Mouse (Mus musculus) kidney, postnatal 25 days (tissue): ENCODE results near the gene Gpr146.

Source experiments
- DNase-seq, 2 experiments: peaks; one replicate each; pipeline ENCODE4 v3.0.0; 2021; ENCODE audit warnings: mixed read lengths in 2 of 2

Gene Gpr146

DNA sequence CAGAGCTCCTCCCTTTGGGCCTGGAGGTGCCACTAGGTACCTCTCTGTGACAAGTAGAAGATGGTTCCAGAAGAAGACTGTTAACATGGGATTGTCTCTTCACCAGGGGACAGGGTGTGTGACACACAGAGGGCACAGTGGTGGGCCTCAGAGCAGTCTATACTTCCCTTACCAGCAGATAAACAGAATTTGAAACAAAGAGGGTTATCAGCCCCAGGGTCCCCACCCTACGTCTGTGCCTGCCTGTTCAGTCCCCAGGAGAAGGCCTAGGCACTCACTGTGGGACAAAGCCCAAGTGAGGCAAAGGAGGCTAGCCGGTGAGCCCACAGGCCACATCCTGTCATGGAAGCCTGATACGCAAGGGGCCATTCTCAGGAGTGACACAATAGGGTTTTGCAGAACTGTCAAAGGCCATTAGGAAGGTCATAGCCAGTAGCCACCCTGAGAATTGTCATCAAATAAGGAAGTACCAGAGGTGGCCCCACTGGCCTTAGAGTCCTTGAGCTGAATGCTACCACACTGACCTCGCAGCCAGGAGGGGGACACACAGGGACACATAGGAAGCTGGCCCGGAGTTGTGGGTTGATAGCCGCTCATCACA, 27.4 kb downstream of the Gpr146 start, which contains the start of gene C130050O18Rik:
Gene C130050O18Rik, plus strand, starts transcription at position 480 of the 601 bp plus-strand sequence.
- no peak for DNase-seq

DNA sequence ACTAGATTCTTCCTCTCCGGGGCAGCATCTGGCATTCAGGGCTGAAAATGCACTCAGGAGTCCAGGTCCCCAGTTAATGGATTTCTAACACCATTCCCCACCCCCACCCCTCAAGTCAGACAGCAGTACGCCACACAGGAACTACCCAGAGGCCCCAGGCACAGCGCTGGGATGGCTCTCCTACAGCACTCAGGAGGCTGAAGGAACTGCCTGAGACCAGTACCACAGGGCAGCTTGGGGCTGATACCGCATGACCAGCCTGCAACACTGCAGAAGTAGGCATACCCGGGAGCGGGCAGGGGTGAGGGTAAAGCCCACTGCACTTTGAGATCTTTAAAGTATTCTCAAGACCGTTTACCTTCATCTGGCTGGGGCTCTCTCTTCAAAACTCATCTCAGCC, 28.0 kb downstream of the Gpr146 start:
- DNase-seq, result peak in 1 of 2 experiments; percentile 76

DNA sequence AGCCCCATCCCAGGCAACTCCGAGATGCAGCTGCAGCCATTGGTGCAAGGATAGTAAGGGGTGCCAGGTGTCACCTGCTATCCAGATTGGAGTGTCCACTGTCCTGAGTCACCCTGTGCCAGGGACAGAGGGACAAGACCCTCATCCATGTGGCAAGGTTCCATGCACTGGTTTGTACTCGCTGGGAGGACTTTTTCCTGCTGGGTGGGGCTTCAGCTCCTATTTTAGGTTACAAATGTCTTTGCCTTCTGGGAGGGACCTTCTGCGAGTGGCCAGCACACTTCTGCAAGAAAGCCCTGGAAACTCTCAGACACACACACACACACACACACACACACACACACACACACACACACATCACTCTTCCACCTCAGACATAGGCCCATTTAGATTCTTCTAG, 28.5 kb downstream of the Gpr146 start:
- peak in 1 of 2 experiments; percentile 52 for DNase-seq

DNA sequence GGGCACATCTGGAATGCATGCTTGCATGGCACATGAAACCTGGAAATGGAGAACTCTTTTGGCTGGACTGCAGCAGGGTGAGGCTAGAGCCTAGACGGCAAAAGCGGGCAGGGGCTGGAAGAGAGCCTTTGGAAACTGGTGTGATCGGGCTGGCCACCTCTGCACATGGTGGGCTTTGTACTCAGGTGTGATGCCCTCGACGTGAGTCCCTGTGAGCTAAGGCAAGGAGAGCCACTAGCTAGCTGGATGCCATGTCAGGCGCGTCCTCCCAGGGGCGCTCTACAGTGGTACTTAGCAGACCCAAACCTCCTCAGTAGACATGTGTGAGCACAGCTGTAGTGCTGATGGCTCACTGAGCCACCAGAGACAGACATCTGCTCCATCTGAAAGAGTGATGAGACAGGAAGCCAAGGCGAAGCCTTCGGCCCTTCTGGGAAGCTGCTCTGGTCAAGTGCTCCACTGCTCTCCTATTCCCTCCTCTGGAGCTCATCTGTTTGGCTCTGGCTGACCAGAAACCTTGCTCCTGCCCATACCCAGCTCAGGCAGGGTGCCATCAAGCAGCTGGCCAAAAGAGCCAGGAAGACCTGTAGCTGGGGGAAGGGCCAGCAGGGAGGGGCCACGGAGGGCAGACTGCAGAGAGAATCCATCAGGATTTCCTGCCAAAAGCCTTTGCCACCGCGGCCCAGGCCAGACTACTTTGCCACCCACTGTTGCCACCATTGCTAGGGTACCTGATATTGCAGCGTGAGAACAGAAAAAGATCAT, 29.8 kb downstream of the Gpr146 start:
- no peak for DNase-seq

DNA sequence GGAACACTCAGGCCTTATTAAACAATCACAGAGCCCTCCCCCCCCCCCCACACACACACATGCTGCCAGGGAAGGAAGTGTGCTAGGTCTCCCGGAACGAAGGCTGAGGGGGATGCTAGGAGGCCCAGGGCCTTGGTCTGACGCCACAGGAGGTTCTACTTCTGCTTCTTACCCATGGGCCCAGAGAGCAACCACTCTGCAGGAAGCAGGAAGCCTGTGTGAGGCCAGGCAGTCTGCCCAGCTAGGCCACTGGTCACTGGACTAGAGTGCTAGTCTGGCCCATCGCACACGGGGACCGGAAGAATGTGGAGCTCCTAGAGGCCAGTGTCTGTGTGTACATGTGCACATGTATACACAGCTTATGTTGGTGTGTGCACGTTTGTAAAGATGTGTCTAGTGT, 31.0 kb downstream of the Gpr146 start:
- peak in 1 of 2 experiments; percentile 64 for DNase-seq

DNA sequence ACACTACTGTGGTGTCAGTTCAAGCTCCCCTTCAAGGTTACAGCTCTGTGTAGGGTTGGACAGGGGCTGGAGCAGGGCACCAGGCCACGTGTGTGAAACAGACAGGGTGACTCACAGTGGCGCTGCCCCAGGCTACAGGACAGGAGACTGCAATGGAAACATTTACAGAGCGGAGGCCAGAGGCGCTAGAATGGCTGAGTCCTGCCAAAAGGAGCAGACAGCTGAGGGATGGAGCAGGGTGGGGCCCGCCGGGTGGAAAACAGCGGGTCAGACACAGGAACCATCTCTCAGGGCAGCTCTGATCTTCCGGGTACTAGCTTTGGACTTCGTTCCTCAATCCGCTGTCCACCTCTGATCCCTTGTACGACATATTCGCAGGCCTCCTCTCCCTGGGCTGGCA, 31.9 kb downstream of the Gpr146 start:
- peak; percentile 55 to 82 for DNase-seq

DNA sequence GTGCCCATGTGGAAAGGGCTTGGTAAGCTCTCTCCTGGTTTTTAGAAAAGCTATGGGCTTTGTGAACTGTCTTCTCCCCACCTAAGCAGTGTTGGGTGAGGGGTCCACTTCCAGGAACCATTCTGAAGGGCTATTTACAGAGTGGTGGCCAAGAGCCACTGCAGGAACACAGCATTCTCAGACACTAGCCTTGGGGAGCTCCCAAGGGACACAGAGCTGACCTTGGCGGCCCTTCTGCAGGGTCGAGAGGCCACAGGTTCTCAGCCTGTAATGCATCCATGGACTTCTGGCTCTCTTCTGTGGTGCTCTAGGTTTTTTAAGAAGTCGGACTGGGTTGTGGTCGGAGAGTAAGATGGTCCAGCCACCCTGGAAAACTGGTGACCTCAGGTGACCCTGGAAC, 32.6 kb downstream of the Gpr146 start:
- no peak for DNase-seq

DNA sequence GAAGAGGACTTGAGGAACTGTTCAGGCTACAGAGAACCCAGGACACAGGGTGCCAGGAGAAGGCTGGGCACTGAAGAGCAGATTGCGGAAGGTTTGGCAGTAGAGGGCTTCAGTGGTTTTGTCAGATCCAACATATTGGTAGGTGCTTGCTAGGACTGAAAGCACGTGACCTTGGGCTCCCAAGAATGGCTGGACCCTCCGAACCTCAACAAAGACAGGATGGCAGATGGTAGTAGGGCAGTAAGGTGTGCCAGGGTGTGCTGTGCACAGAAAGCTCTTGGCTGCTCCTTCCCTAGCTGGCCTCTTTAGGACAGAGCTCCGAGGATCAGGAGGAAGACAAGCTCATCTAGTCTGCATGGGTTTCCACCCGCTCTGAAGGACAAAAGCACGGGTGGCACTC, 33.6 kb downstream of the Gpr146 start:
- DNase-seq, result no peak

DNA sequence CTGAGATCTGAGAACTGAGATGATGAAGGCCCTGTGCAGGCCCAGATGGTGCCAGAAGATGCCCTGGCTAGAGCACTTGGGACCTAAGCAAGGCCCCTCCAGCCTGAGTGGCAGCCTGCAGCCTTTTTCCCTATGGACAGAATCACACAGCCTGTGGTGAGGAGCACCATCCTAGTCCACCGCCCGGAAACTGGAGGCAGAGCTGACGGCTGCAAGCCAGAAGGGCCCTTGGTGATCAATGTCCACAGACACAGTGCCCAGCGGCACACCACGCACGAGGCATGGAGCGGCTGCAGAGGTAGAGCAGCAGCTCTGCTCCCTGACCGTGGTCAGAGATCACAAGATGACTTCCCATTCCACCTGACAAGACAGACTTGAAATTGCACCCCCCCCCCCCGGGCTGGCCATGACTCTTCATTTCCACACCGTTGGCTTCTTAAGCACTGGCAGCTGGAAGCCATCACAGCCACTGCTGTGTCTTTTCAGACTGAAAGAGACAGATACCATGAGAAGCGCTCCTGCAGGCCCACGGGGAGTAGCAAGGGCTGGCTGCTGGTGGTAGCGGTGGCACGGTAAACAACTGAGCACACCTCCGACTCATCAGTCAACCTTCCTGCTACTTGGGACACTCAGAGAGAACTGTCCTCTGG, 34.3 kb downstream of the Gpr146 start:
- DNase-seq, result no peak

DNA sequence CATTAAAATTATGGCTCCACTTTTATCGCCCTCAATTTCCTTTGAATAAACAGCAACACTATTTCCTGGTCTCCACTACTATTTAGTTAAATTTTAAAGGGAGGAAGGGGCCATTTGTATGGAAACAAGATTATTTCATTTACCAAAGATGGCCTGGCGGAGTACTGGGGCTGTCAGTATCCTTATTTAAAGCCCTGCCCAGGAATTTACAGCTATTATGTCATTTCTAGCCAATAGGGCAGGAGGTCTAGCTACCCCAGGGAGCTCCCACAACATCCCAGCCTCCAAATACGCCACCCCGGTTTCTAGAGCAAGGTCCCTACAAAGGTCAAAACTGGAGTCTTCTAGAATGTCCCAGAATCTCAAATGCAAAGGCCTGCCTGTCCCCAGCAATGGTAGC, 36.0 kb downstream of the Gpr146 start:
- no peak for DNase-seq

DNA sequence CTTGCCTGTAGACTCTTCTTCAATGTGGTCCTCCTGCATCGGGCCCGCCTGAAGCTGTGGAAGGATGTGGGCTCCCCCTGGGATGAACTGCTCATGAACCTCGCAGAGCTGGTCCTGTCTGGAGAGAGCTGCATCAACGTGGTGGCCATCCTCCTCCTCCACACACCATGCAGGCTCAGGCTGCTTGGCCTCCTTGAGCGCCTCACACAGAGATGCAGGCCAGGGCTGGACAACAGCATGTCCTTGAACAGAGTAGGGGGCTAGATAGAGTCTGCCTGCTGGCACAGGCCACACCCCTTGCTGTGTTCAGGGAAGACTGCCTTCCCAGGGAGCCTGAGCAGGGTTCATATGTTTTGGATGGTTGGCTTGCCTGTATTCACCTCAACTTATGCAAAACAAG, 37.5 kb downstream of the Gpr146 start:
- peak in 1 of 2 experiments; percentile 30 for DNase-seq

DNA sequence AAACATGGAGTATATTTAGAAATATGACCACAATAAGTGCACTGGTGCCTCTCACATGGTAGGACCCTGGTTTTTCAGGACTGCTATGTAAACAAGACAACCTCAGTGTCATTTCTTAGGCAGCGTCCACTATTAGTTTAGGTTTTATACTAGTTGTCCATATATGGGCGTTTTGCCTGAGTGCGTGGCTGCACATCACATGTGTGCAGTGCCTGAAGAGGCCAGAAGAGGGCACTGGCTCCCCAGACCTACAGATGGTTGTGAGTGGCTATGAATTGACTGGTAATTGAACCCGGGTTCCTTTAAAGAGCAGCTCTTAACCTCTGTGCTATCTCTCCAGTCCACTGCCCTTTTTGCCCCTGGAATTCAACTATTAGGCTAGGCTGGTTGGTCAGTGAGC, 39.4 kb downstream of the Gpr146 start:
- no peak for DNase-seq

DNA sequence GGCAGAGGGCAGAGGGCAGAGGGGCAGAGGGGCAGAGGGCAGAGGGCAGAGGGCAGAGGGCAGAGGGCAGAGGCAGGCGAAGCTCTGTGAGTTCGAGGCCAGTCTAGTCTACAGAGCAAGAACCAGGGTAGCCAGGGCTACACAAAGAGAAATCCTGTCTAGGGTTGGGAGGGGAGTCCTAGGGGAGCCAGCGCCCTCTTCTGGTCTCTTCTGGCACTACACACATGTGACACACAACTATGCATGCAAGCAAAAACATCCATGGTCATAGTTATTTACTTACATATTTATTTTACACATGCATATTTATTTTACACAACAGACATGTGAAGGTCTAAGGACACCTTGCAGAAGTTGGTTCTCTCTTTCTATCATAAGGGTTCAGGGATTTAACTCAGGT, 40.0 kb downstream of the Gpr146 start:
- DNase-seq, result no peak

DNA sequence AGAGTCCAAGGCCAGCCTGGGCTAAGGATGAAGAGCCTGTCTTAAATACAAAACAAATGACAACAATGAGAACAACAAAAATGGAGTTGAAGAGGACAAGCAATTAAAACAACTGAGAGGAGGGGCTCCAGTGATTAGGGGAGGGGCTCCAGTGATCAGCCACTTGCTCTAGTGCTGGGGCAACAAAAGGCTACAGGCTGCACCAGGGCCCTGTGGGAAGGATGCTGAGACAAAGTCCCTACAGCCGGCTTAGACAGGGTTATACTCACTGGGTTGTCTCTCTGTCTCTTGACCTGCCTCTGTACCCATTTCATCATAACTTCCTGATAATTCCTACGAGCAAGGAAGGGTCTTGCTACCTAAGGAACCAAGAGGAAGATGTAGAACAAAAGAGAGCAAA, 40.6 kb downstream of the Gpr146 start:
- DNase-seq, result no peak

DNA sequence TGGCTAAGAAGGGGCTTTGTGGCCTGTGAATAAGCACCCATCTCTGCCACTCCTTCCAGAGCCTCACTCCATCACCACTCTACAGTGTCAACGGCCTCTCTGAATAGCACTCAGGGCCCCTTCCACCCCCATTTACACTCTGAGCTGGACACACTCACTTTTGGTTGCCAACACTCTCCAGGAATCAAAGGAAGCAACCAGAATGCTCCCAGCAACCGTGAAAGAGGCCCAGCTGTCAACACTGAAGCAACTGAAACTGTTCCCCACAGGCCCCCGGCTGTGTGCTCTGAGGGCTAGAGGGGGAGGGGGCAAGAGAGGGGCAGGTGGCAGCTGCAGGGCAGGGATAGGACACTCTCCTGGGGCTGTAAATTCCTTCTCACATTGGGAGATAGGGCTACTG, 41.1 kb downstream of the Gpr146 start:
- DNase-seq, result no peak

DNA sequence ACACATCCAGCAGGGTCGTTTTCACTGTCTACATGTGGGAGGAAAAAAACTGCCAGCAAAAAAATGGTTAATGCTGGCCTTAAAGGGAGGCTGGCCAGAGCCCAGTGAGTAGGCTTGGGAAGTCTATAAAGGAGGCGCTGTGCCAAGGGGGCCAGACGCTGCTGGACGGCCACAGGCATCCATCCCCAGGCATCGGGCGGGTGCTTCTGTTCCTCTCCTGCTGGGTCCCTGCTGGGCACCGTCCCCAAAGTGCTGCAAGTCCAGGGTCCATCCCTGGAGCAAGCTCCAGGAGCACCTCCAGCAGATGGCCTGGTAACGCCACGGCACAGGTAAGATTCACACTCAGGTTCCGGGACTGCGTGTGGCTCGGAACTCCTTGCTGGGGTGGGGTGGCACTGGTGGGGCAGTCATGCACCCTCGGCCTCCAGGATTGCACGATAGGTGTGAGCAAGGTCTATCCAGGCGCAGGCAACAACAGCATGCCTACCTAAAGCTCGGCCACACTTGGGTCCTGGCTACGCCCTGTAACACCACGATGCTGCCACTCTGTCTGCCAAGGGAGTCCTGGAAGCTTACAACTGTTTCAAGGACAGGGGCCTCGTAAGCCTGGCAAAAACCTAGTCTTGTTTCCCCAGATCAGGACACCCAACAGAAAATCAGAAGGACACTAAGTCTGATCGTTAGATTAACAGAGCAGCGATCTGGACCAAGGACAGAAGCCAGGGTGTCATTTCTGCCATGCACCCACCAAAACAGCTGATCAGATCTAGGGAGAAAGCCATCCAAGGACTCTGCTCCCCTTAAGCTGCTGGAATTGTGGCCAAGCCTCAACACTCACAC, 45.7 kb downstream of the Gpr146 start, which contains the start of gene Gper1:
Gene Gper1, plus strand, starts transcription at position 126 of the 840 bp plus-strand sequence.
- DNase-seq, result peak; percentile 35 to 60

DNA sequence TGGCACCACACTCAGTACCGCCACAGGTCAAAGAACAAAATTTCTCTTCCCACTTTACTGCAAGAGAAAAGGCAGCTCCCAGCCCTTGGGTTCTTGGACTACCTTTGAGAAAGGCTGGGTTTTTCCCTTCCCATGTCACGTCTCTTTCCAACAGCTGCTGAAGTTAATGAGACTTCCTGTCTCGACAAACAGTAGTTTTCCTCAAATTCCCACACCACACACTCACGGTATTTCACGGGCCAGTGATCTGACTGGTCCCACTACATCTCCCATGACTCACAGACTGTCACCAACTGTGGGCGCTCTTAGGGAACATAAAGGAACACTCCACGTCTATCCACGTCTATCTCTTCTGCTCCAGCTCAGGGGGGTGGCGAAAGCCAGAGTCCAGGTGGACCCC, 47.7 kb downstream of the Gpr146 start:
- no peak for DNase-seq

DNA sequence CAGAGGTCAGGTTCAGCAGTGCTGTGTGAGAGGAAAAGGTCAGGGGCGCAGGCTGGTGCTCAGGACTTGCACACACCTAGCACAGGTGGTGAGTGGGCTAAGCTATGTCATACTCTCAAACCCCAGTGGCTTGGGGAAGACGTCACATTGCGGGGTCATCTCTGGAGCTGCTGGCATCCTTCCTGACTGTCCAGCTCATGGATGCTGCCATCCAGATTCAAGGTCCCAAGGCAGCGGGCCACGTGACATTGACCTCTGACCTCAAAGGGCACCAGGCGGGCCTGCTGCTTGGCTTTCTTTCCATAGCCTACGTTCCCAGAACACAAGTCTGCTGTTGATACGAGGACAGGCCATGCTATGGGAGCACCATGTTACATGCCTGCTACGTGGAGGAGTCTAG, 49.5 kb downstream of the Gpr146 start:
- no peak for DNase-seq

DNA sequence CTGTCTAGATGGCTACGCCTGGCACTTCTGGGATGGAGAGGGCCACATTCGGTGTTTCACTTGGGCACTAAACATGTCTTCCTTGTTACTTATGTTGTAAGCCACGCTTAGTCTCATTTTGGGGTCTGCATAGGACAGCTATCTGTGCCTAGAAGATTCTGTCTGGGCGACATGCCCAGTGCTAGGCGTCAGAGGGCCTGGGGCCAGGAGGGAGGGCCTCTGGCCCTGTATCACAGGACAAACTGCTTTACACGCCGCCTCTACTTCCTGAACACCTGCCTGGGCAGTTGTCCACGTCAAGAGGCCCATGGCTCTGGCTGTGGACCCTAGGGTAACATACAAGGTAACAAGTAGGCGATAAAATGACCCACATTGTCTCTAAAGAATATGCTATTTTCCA, 50.5 kb downstream of the Gpr146 start:
- no peak for DNase-seq

DNA sequence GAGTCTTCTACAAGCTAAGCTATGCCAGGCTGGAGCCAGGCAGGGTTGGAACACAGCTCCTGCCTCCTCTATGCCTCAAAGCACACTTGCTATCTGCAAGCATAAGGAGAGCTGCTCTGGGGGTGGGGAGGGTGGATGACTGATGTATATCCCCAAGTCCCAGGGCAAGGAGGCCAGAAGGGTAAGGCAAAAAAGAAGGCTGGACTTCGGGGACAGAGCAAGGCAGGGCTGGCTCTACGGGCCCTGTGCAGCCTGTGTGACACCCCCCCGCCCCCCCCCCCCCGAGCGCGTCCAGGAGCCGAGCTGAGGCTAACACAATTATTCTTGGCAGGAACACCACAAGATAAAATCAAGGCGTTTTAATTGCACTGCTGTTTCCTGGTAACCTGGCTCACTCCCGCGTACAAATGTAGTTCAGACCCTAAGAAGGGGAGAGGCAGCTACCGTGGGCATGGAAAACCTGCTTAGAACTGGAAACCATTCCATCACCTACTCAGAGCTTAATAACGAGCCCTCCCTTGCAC, 52.4 kb downstream of the Gpr146 start:
- peak; percentile 33 to 70 for DNase-seq

DNA sequence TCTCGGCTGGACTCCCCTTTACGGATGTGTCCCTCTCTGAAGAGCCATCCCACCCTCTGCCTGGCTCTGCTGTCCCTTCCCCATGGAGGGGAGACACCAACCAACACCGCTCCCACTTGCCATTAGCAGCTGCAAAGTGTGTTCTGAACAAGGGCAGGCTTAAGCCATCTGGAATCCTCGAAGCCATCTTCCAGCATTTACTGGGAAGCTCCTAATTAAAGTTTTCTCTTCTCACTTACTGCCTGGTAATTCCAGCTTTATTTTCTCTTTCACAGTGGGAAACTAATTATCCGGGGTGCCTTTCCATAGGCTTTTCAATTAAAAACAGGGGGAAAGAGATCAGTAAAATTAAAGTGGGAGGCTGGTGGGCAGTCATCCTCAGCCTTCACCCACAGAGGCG, 54.8 kb downstream of the Gpr146 start:
- DNase-seq, result no peak

DNA sequence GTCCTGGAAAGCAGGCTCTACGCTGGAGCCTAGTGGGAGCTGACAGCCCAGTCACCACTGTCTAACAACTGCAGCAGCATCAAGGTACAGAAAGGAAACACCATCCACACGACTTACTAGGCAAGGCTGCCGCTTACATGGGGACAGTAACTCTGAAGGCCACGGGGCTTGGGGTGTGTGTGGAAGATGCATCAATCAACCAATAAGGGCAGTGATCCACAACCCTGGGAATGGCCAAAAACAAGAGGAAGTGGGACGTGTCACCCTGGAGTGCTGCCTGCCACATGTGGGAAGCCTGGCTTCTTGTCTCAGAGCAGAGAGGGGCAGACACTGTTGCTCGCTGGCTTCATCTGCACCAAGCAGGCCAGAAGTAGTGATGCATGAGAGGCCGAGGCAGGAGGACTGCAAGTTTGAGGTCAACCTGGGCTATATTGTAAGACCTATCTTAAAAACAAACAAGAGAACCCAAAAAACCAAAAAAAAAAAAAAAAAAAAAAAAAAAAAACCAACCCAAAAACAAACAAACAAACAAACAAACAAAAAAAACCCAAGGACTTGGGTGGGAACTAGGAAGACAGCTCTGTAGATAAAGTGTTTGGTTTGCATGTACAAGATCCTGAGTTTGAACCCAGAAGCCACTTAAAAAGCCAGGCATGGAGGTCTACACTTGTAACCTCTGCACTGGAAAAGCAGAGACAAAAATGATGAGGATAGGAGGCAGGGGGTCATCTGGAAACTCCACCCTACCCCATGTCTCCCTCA, 55.4 kb downstream of the Gpr146 start:
- no peak for DNase-seq
